Mouse (Mus musculus): ENCODE measurements around the gene Cdkn1b. TPM values are rescaled to one million over a fixed set of nuclear protein-coding genes. Genes with fewer than 3 reads are reported as not detected.
A peak's percentile ranks its signal among the peaks of the same experiment; 100 is the strongest.

The Cdkn1b gene
- 28.7 and 30.1 TPM in 2 replicates for polyA plus RNA-seq (2012; rRNA removed)

- DNase-seq (ENCODE audit: extremely low spot score in 1 of 2, low spot score in 1 of 2): peak; percentile 87
Measured at GRCm38 (mm10) chr6:134920190-134921013, at the start of gene Cdkn1b. TSS of gene Cdkn1b (plus strand) at chr6:134920401.

- no peak for DNase-seq (ENCODE audit: extremely low spot score in 1 of 2, low spot score in 1 of 2)
Measured at GRCm38 (mm10) chr6:134870887-134871286, 49.3 kb upstream of the Cdkn1b start.

- no peak for DNase-seq (ENCODE audit: extremely low spot score in 1 of 2, low spot score in 1 of 2)
Measured at GRCm38 (mm10) chr6:134872236-134872635, 48.0 kb upstream of the Cdkn1b start.

GRCm38 (mm10) chr6:134873018-134873417 lies 47.2 kb upstream of the Cdkn1b start:
- DNase-seq (ENCODE audit: extremely low spot score in 1 of 2, low spot score in 1 of 2): no peak

- DNase-seq (ENCODE audit: extremely low spot score in 1 of 2, low spot score in 1 of 2): no peak
Measured at GRCm38 (mm10) chr6:134876795-134877194, 43.4 kb upstream of the Cdkn1b start.

GRCm38 (mm10) chr6:134877276-134877675 lies 42.9 kb upstream of the Cdkn1b start:
- DNase-seq (ENCODE audit: extremely low spot score in 1 of 2, low spot score in 1 of 2): no peak

- no peak for DNase-seq (ENCODE audit: extremely low spot score in 1 of 2, low spot score in 1 of 2)
Measured at GRCm38 (mm10) chr6:134877892-134878291, 42.3 kb upstream of the Cdkn1b start.

GRCm38 (mm10) chr6:134879556-134879955 lies 40.6 kb upstream of the Cdkn1b start:
- DNase-seq (ENCODE audit: extremely low spot score in 1 of 2, low spot score in 1 of 2): no peak

- peak in 1 of 2 experiments; percentile 27 for DNase-seq (ENCODE audit: extremely low spot score in 1 of 2, low spot score in 1 of 2)
Measured at GRCm38 (mm10) chr6:134880046-134880445, 40.2 kb upstream of the Cdkn1b start.

GRCm38 (mm10) chr6:134883661-134884060 lies 36.5 kb upstream of the Cdkn1b start:
- no peak for DNase-seq (ENCODE audit: extremely low spot score in 1 of 2, low spot score in 1 of 2)

- DNase-seq (ENCODE audit: extremely low spot score in 1 of 2, low spot score in 1 of 2): no peak
Measured at GRCm38 (mm10) chr6:134885515-134885914, 34.7 kb upstream of the Cdkn1b start.

- DNase-seq (ENCODE audit: extremely low spot score in 1 of 2, low spot score in 1 of 2): peak in 1 of 2 experiments; percentile 44
Measured at GRCm38 (mm10) chr6:134886475-134886874, 33.7 kb upstream of the Cdkn1b start.

- peak in 1 of 2 experiments; percentile 50 for DNase-seq (ENCODE audit: extremely low spot score in 1 of 2, low spot score in 1 of 2)
Measured at GRCm38 (mm10) chr6:134887008-134887407, 33.2 kb upstream of the Cdkn1b start.

GRCm38 (mm10) chr6:134887711-134888449 lies 32.3 kb upstream of the Cdkn1b start:
- DNase-seq (ENCODE audit: extremely low spot score in 1 of 2, low spot score in 1 of 2): peak; percentile 93 to 96

GRCm38 (mm10) chr6:134888563-134889017 lies 31.6 kb upstream of the Cdkn1b start:
- DNase-seq (ENCODE audit: extremely low spot score in 1 of 2, low spot score in 1 of 2): peak; percentile 44 to 76

- DNase-seq (ENCODE audit: extremely low spot score in 1 of 2, low spot score in 1 of 2): no peak
Measured at GRCm38 (mm10) chr6:134889763-134890162, 30.4 kb upstream of the Cdkn1b start.

GRCm38 (mm10) chr6:134890436-134890835 lies 29.8 kb upstream of the Cdkn1b start:
- no peak for DNase-seq (ENCODE audit: extremely low spot score in 1 of 2, low spot score in 1 of 2)

GRCm38 (mm10) chr6:134896570-134897436 lies 23.4 kb upstream of the Cdkn1b start:
- DNase-seq (ENCODE audit: extremely low spot score in 1 of 2, low spot score in 1 of 2): no peak

GRCm38 (mm10) chr6:134897443-134898094 lies 22.6 kb upstream of the Cdkn1b start:
- peak; percentile 86 to 97 for DNase-seq (ENCODE audit: extremely low spot score in 1 of 2, low spot score in 1 of 2)

All from frontal cortex, adult 2 months (tissue).